Mouse (Mus musculus) testis, postnatal 10 days (tissue): Measurements from ENCODE around the gene Mia2.
"Not testable (repeated sequence)": the region's sequence is repeated elsewhere in the genome, so short reads cannot be mapped to it uniquely, and the experiment has no call there.

Source experiments
- DNase-seq: peaks from one replicate; pipeline ENCODE4 v3.0.0; 2021; ENCODE audit warnings: low spot score

Mia2 gene

DNA sequence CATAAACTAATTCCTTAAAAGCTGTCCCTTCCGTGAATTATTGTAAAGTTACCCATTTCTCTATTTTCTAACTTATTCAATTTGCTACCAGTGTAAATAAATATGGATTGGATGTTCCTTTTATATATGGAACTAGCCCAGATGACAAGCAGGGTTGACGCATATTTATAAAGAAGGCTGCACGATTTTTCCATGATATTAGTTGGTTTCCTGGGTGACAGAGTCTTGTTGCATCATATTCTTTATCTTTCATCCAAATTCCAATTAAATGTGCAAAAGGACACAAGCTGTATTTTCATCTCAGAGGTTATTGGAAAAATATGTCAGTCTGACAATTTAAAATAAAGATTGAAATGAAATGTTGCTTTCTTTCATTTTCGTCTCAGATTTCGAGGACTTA, 142.8 kb downstream of the Mia2 start:
- DNase-seq: no peak

- DNase-seq: not testable (repeated sequence)
Measured at GRCm38 (mm10) chr12:59241031-59241430, 145.4 kb downstream of the Mia2 start.
